Mouse (Mus musculus) kidney, adult 2 months (tissue): ENCODE data around the gene Tmem268.

ENCODE experiments used
- CTCF ChIP-seq: fragments of 200-500 bp; conservative IDR thresholded peaks from 2 replicates; pipeline ENCODE4 v1.5.1; 2011; ENCODE audit warnings: low read depth, mild to moderate bottlenecking, control low read depth, low read length, moderate library complexity, mixed read lengths; ENCODE audit not compliant: insufficient read depth, insufficient read length
- POLR2A ChIP-seq: fragments of 200-500 bp; IDR thresholded peaks from one replicate; pipeline ENCODE4 v1.6.1; 2011; ENCODE audit warnings: low read depth, low read length, control low read depth

GRCm38 (mm10) chr4:63554616-63555015 lies 4.0 kb upstream of the Tmem268 start:
- TF ChIP-seq CTCF (no peak), POLR2A (no peak)
